Mouse (Mus musculus) liver, embryonic 16.5 days (tissue): ENCODE measurements around the gene Mrps15. TPM values are rescaled to one million over a fixed set of nuclear protein-coding genes. Genes with fewer than 3 reads are reported as not detected.

Source experiments
- ATAC-seq: fragments of 200-750 bp; cut with Nextera tagmentation; 2 replicates; pipeline ENCODE4 v1.8.0; 2017; ENCODE audit warnings: low read depth, mild to moderate bottlenecking, moderate number of reproducible peaks, moderate library complexity
- H3K27ac ChIP-seq: fragments of 300-500 bp; sonication (generic); 2 replicates; pipeline ENCODE4 v1.5.1; 2014; ENCODE audit warnings: mild to moderate bottlenecking, low read length
- H3K27me3 ChIP-seq: fragments of 300-500 bp; sonication (generic); 2 replicates; pipeline ENCODE4 v1.6.1; 2014; ENCODE audit warnings: low read depth, low read length, mixed read lengths; ENCODE audit not compliant: control insufficient read depth, insufficient read depth
- H3K36me3 ChIP-seq: fragments of 300-500 bp; sonication (generic); 2 replicates; pipeline ENCODE4 v1.6.1; 2014; ENCODE audit warnings: mild to moderate bottlenecking; ENCODE audit not compliant: control insufficient read depth, insufficient read depth
- H3K4me1 ChIP-seq: fragments of 300-500 bp; sonication (generic); 2 replicates; pipeline ENCODE4 v1.6.1; 2014; ENCODE audit warnings: low read depth, low read length, mixed read lengths; ENCODE audit not compliant: control insufficient read depth
- H3K4me2 ChIP-seq: fragments of 300-500 bp; sonication (generic); 2 replicates; pipeline ENCODE4 v1.6.1; 2014; ENCODE audit warnings: low read depth, low read length, mixed read lengths
- H3K4me3 ChIP-seq: fragments of 300-500 bp; sonication (generic); 2 replicates; pipeline ENCODE4 v1.5.1; 2014; ENCODE audit warnings: low read depth, mild to moderate bottlenecking, low read length
- H3K9ac ChIP-seq: fragments of 300-500 bp; sonication (generic); 2 replicates; pipeline ENCODE4 v1.6.1; 2014; ENCODE audit warnings: low read depth, low read length
- H3K9me3 ChIP-seq: fragments of 300-500 bp; sonication (generic); replicated peaks from 2 replicates; pipeline ENCODE4 v1.6.1; 2016; ENCODE audit warnings: low read length; ENCODE audit not compliant: control insufficient read depth
- WGBS: fragments of 180-500 bp; shearing (Covaris S2); extraction: QIAGEN DNeasy Blood & Tissue Kit; methylation state at CpG from one replicate; pipeline ENCODE4 v1.1.7; 2014; ENCODE audit not compliant: insufficient replicate concordance; 5-methylcytosine and 5-hydroxymethylcytosine counted together
- polyA plus RNA-seq: library from polyadenylated mRNA; unstranded; fragments of >200 nt; fragmentation: Nextera tagmentation; extraction: Ambion mirVana; gene quantifications from 2 replicates; pipeline ENCODE4 v1.2.1, GENCODE M21; 2015

Mrps15 gene
- polyA plus RNA-seq, 1 experiment from 2014 or later = 65.7 TPM

DNA sequence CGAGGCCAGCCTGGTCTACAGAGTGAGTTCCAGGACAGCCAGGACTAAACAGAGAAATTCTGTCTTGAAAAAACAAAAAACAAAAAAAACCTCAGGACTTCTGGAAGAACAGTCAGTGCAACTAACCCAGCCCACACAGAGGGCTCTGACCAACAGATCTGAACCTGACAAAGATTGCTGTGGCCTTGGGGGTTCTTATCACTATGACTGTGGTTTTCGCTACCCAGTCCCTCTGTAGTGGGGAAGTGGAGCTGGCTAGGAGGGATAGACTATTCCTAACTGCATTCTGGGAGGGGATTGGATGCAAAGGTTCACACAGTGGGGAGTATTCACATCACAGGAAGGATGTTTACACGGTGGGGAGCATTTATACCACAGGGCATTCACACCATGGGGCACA lies 17.7 kb upstream of the Mrps15 start:
- Histone ChIP-seq H3K27ac (no peak overlapping the region), H3K4me3 (no peak overlapping the region), H3K36me3 (no peaks in the 10 kb centered on the region), H3K4me1 (no peaks in the 10 kb centered on the region), H3K27me3 (peaks cover 2% of the 10 kb centered on the region; the same call in 1 of the 2 replicates), H3K9ac (no peak overlapping the region), H3K4me2 (no peak overlapping the region), H3K9me3 (no peaks in the 10 kb centered on the region)
- WGBS = 37% methylated on average over 3 of the region's 3 CpGs
- no peak for ATAC-seq

DNA sequence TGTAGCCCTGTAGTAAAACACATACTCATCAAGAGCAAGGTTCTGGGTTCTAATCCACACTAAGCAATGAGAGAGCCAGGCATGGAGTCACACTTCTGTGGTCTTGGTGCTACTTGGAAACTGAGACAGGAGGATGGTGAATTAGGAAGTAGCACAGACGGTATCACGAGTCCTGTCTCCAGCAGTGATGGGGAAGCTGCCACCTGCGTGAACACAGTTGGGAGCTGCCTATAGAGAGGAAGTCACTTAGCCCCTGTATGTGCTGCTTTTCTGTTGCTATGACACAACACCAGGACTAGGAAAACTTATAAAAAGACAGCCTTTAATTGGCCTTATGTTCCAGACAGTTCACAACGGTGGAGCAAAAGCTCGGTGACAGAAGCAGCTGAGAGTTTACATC lies 16.0 kb upstream of the Mrps15 start:
- Histone ChIP-seq H3K4me3 (no peak overlapping the region), H3K9ac (no peak overlapping the region), H3K36me3 (no peaks in the 10 kb centered on the region), H3K4me2 (no peak overlapping the region), H3K27ac (no peak overlapping the region), H3K4me1 (no peaks in the 10 kb centered on the region), H3K27me3 (no peaks in the 10 kb centered on the region), H3K9me3 (no peaks in the 10 kb centered on the region)
- WGBS = 35% methylated on average over 5 of the region's 5 CpGs
- ATAC-seq = no peak

DNA sequence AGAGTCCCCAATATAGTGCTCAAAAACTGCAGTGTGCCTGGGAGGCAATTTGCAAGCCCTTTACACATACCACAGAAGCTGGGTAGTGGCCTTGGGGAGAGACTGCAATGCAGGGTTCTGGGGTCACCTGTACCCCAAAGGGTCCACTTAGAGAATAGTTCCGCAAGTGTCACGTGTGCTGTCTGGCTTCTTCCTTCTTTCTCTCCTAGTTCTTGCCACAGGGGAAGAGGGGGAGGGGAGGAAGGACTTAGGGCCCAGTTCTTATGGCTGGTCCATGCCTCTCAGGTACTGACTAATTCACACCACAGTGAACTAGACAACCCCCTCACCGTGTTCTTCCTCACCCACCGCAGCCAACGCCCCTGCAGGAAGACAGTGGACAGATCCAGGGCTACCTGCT lies 11.3 kb upstream of the Mrps15 start:
- Histone ChIP-seq H3K9ac (no peak overlapping the region), H3K36me3 (no peaks in the 10 kb centered on the region), H3K4me2 (no peak overlapping the region), H3K27me3 (no peaks in the 10 kb centered on the region), H3K4me1 (no peaks in the 10 kb centered on the region), H3K27ac (no peak overlapping the region), H3K4me3 (no peak overlapping the region), H3K9me3 (no peaks in the 10 kb centered on the region)
- ATAC-seq = peak; percentile 5; the same call in 1 of the 2 replicates
- 66% methylated on average over 5 of the region's 5 CpGs for WGBS

DNA sequence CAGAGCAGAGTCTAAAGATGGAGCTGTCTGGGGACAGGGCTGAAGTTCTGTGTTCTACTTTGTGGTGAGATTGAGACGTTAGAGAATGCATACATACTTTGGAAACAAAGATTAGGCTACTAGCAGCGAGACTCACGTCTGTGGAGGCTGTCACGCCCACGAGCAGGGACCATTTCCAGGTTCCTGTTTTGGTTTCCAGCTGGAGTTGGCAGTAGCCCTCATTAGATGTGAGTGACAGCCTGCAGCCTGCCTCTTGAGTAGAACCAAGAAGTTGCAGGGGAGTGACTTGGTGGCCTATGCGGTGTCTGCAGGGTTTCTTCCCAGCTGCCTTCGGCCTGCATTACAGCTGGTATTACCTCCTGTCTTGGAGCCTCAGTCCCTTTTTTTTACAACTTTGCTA lies 4.9 kb downstream of the Mrps15 start:
- Histone ChIP-seq H3K4me3 (no peak overlapping the region), H3K27ac (no peak overlapping the region), H3K27me3 (no peaks in the 10 kb centered on the region), H3K4me1 (peaks cover 13% of the 10 kb centered on the region), H3K4me2 (no peak overlapping the region), H3K9me3 (no peaks in the 10 kb centered on the region), H3K36me3 (peaks cover 7% of the 10 kb centered on the region; the same call in 1 of the 2 replicates), H3K9ac (no peak overlapping the region)
- ATAC-seq = no peak
- WGBS = 62% methylated on average over 7 of the region's 7 CpGs

DNA sequence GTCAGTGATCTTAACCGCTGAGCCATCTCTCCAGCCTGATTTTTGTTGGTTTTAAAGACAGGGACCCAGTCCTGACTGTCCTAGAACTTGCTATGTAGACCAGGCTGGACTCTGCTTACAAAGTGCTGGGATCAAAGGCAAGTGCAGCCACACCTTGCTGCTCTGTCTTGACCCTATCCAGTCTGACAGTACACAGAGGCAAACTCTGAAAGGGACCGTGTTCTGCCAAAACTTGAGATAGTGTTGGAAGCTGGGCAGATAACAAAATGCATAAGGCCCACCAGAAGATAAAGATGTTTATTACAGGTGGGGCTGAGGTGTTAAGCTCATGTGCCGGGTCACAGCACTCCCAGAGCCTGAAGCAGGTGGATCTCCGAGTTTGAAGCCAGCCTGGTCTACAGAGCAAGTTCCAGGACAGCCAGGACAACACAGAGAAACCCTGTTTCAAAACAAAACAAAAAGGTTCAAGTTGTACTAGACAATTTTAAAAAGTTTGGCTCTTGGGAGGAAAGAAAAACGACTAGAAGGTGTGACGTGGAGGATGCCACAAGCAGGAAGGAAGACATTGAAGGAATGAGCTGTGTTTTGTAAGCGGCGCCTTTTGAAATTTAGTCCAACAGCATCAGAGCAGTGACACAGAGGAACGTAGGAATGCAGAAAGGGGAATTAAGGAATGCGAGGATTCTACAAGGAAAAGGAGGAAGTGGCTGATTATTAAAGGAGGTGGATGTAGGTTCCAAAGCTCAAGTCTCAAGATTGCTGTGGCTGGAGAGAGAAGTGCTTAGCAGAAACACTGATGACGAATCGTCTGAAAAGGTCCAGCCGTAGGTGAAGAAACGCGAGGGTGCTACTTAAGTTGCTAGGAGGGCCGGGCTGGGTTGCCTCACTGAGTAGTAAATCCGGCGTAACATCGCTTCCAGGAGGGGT lies 10.7 kb downstream of the Mrps15 start:
- peak overlapping the region; percentile 79 for H3K4me2 ChIP-seq
- H3K4me3 ChIP-seq = peak overlapping the region; percentile 82
- WGBS = 7% methylated on average over 19 of the region's 19 CpGs
- H3K36me3 ChIP-seq = peaks cover 5% of the 10 kb centered on the region; the same call in 1 of the 2 replicates
- H3K4me1 ChIP-seq = peaks cover 21% of the 10 kb centered on the region
- peak overlapping the region; percentile 76 for H3K9ac ChIP-seq
- no peaks in the 10 kb centered on the region for H3K9me3 ChIP-seq
- peak; percentile 16 for ATAC-seq
- peak overlapping the region; percentile 86 for H3K27ac ChIP-seq
- no peaks in the 10 kb centered on the region for H3K27me3 ChIP-seq

DNA sequence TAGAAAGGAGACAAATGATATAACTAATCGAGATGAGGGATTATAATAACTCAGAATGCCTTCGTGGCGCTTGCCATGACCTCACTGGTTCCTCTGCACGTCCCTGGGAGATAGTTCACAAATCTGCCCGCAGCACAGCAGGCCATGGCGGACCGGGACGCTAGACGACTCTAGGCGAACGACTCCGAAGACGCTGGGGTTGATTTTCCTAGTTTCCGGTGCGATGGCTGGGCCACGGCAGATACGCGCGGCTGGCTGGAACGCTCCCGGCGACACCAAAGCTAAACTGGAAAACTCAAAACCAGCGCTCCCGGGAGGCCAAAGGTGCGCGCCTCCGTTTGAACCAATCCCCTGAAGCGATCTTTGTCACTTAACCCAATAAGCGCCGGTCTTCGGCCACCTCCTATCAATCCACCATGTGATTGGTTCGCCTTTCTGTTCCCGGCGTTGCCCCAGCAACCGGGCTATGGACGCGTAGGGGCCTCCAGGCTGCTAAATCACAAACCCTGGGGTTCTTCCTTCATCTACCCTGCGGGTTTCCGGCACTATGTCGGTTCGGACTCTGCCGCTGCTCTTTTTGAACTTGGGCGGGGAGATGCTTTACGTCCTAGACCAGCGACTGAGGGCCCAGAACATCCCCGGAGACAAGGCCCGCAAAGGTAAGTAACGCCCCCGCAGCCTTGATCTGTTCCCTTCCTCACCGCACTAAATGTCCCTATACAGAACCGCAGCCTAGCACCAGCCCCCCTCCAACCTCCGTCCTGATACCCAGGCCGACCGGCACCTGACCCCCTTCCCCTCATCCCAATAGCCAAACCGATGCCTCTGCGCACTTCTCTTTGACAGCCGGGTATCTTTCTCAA lies 11.6 kb downstream of the Mrps15 start, which contains the start of gene Oscp1:
Gene Oscp1 (plus strand): TSS at position 432 of the 863 bp plus-strand sequence.
- Histone ChIP-seq H3K4me2 (peak within 1 kb of the TSS; percentile 79), H3K27ac (peak within 1 kb of the TSS; percentile 86), H3K27me3 (no peaks in the 10 kb centered on the region), H3K36me3 (peaks cover 5% of the 10 kb centered on the region; the same call in 1 of the 2 replicates), H3K9me3 (no peaks in the 10 kb centered on the region), H3K4me1 (peaks cover 21% of the 10 kb centered on the region), H3K9ac (peak within 1 kb of the TSS; percentile 76), H3K4me3 (peak within 1 kb of the TSS; percentile 82)
- WGBS = under 1% methylated on average over 57 of the region's 57 CpGs
- peak; percentile 98 for ATAC-seq

DNA sequence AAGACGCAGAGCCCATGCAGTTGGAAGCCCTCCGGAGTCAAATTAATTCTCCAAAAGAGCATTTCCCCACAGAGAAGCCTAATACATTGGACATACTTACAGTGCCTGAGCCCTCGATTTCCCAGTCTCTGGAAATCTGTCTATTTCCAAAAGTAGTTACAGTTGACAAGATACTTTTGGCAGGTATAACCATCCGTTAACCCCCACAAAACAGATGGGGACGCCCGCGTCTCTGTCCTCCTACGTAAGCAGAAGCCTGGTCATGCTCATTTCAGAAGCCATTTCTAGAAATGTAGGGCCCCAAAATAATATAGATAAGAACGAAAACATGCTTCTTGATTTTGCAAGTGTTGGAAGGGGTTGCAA lies 12.3 kb downstream of the Mrps15 start:
- Histone ChIP-seq H3K27me3 (no peaks in the 10 kb centered on the region), H3K4me3 (peak overlapping the region; percentile 82), H3K9me3 (no peaks in the 10 kb centered on the region), H3K27ac (no peak overlapping the region), H3K4me1 (peaks cover 21% of the 10 kb centered on the region), H3K9ac (peak overlapping the region; percentile 38), H3K4me2 (peak overlapping the region; percentile 79), H3K36me3 (peaks cover 5% of the 10 kb centered on the region; the same call in 1 of the 2 replicates)
- ATAC-seq = no peak
- WGBS = 39% methylated on average over 9 of the region's 9 CpGs

DNA sequence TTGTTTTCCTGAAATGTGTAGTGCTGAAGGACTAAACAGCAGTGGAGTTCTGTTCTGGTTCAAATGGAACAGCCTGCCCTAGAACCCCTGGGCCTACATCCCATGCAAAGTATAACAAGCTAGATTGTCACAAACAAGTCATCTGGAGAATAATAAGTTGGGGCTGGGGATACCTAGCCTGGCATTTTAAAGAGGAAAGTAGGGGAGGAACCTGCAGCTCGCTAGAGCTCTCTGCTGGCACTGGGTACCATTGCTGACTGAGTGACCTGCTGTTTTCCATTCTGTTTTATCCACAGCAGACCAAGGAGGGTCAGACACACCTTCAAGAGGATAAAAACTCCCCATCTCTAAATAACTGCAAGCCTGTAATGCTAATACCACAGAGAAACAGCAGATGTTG lies 16.1 kb downstream of the Mrps15 start:
- Histone ChIP-seq H3K4me2 (no peak overlapping the region), H3K4me3 (no peak overlapping the region), H3K9ac (no peak overlapping the region), H3K9me3 (no peaks in the 10 kb centered on the region), H3K4me1 (peaks cover 8% of the 10 kb centered on the region), H3K36me3 (no peaks in the 10 kb centered on the region), H3K27me3 (no peaks in the 10 kb centered on the region), H3K27ac (no peak overlapping the region)
- ATAC-seq = no peak
- 42% methylated on average over 1 of the region's 1 CpGs for WGBS
